18 mouse cellular contexts compared by ENCODE assay signal in the genomic region with DNA sequence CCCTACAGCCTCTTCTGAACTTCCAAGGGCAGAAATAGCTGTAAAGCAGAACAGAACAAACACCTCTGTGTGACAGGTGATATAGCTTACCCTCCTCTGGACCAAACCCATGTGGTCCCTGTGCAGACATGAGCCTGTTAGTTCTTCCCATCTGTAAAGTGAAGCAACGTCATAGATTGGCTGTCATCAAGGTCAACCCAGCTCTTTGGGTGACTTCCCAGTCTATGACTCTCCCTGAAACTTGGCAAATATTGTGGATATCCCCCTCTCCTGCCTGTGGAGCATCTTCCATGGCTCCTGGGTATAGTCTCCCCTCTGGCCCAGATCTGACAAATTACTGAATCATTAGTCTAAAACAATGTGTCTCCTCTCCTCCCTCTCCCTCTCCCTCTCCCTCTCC.
"Had no signal": no experiment of that assay in that cellular context is flagged by ENCODE, and none has a peak within 500 bp of the region (broad histone marks: within the 10 kb centered on the region; RNA-seq: fewer than 3 reads in every experiment).

No protein-coding gene starts in this region.

- H3K27ac ChIP-seq: left cerebral cortex, adult 2 months; liver, embryonic 14.5 days; macrophage; midbrain, embryonic 12.5 days; midbrain, embryonic 15.5 days; neural tube, embryonic 12.5 days; neural tube, embryonic 15.5 days; stomach, embryonic 15.5 days had no signal

- H3K4me1 ChIP-seq: midbrain, embryonic 12.5 days; midbrain, embryonic 15.5 days; neural tube, embryonic 12.5 days; neural tube, embryonic 15.5 days; stomach, embryonic 15.5 days had no signal

- DNase-seq: kidney, postnatal 14 days; kidney, postnatal 4 days; liver, postnatal 0 days; lung, embryonic 14.5 days; right cerebral cortex, adult 18-20 months; right cerebral cortex, postnatal 14 days; right cerebral cortex, postnatal 4 days; spleen, adult 18-20 months; thymus, postnatal 25 days had no signal

- H3K27me3 ChIP-seq: midbrain, embryonic 12.5 days; midbrain, embryonic 15.5 days; neural tube, embryonic 12.5 days; neural tube, embryonic 15.5 days; stomach, embryonic 15.5 days had no signal

- H3K36me3 ChIP-seq: midbrain, embryonic 12.5 days; midbrain, embryonic 15.5 days; neural tube, embryonic 12.5 days; neural tube, embryonic 15.5 days; stomach, embryonic 15.5 days had no signal

- H3K9ac ChIP-seq: liver, embryonic 14.5 days; liver, postnatal 0 days; lung, embryonic 14.5 days; midbrain, embryonic 12.5 days; midbrain, embryonic 15.5 days; neural tube, embryonic 12.5 days; neural tube, embryonic 15.5 days; stomach, embryonic 15.5 days had no signal

- H3K9me3 ChIP-seq: midbrain, embryonic 12.5 days; midbrain, embryonic 15.5 days; neural tube, embryonic 12.5 days; neural tube, embryonic 15.5 days; stomach, embryonic 15.5 days had no signal

- H3K4me3 ChIP-seq: left cerebral cortex, adult 2 months; midbrain, embryonic 12.5 days; midbrain, embryonic 15.5 days; neural tube, embryonic 12.5 days; neural tube, embryonic 15.5 days; stomach, embryonic 15.5 days had no signal

- ATAC-seq: liver, postnatal 0 days; lung, postnatal 0 days; midbrain, embryonic 15.5 days had no signal

- H3K4me2 ChIP-seq: lung, embryonic 14.5 days; midbrain, embryonic 12.5 days; midbrain, embryonic 15.5 days; neural tube, embryonic 12.5 days; neural tube, embryonic 15.5 days; stomach, embryonic 15.5 days had no signal
